Mouse (Mus musculus) stomach, postnatal 0 days (tissue): ENCODE data around the gene Zfp94. TPM values are rescaled to one million over a fixed set of nuclear protein-coding genes. Genes with fewer than 3 reads are reported as not detected.

Source experiments
- ATAC-seq: fragments of 200-750 bp; cut with Nextera tagmentation; 2 replicates; pipeline ENCODE4 v1.8.0; 2017; ENCODE audit not compliant: low FRiP score, low TSS enrichment
- DNase-seq: peaks from one replicate; pipeline ENCODE4 v3.0.0-alpha.2; 2016; ENCODE audit warnings: low spot score
- H3K27ac ChIP-seq: fragments of 300-500 bp; sonication (generic); replicated peaks from 2 replicates; pipeline ENCODE4 v1.5.1; 2014; ENCODE audit warnings: mild to moderate bottlenecking, control low read depth
- H3K27me3 ChIP-seq: fragments of 300-500 bp; sonication (generic); 2 replicates; pipeline ENCODE4 v1.6.1; 2014; ENCODE audit warnings: low read length; ENCODE audit not compliant: control insufficient read depth, insufficient read depth
- H3K36me3 ChIP-seq: fragments of 300-500 bp; sonication (generic); 2 replicates; pipeline ENCODE4 v1.6.1; 2014; ENCODE audit warnings: low read length, mixed read lengths; ENCODE audit not compliant: control insufficient read depth, insufficient read depth
- H3K4me1 ChIP-seq: fragments of 300-500 bp; sonication (generic); replicated peaks from 2 replicates; pipeline ENCODE4 v1.6.1; 2014; ENCODE audit warnings: antibody characterized with exemption; ENCODE audit not compliant: control insufficient read depth, insufficient read depth
- H3K4me2 ChIP-seq: fragments of 300-500 bp; sonication (generic); replicated peaks from 2 replicates; pipeline ENCODE4 v1.6.1; 2014; ENCODE audit warnings: low read depth, mild to moderate bottlenecking, control low read depth, moderate library complexity
- H3K4me3 ChIP-seq: fragments of 300-500 bp; sonication (generic); 2 replicates; pipeline ENCODE4 v1.5.1; 2014; ENCODE audit warnings: low read depth, low read length, control low read depth
- H3K9ac ChIP-seq: fragments of 300-500 bp; sonication (generic); 2 replicates; pipeline ENCODE4 v1.6.1; 2014; ENCODE audit warnings: mild to moderate bottlenecking, low read length, control low read depth, mixed read lengths
- H3K9me3 ChIP-seq: fragments of 300-500 bp; sonication (generic); 2 replicates; pipeline ENCODE4 v1.6.1; 2016; ENCODE audit warnings: low read length; ENCODE audit not compliant: control insufficient read depth
- CTCF ChIP-seq: IDR thresholded peaks from 2 replicates; pipeline ENCODE4 v1.5.1; 2016; ENCODE audit warnings: antibody characterized with exemption, low read depth, mild to moderate bottlenecking, moderate library complexity
- EP300 ChIP-seq: optimal IDR thresholded peaks from 2 replicates; pipeline ENCODE3; 2016; ENCODE audit warnings: antibody characterized with exemption
- WGBS: fragments of 180-500 bp; shearing (Covaris S2); extraction: QIAGEN DNeasy Blood & Tissue Kit; methylation state at CpG from one replicate; pipeline ENCODE4 v1.1.7; 2014; 5-methylcytosine and 5-hydroxymethylcytosine counted together
- polyA plus RNA-seq: library from polyadenylated mRNA; unstranded; fragments of >200 nt; fragmentation: Nextera tagmentation; extraction: Ambion mirVana; gene quantifications from 2 replicates; pipeline ENCODE4 v1.2.1, GENCODE M21; 2015

Gene Zfp94
- polyA plus RNA-seq, 1 experiment from 2014 or later, result 5.5 TPM

- Histone ChIP-seq H3K4me1 (no peaks in the 10 kb centered on the region), H3K27me3 (no peaks in the 10 kb centered on the region), H3K4me3 (no peak overlapping the region), H3K36me3 (no peaks in the 10 kb centered on the region), H3K9me3 (no peaks in the 10 kb centered on the region), H3K4me2 (no peak overlapping the region), H3K9ac (no peak overlapping the region), H3K27ac (no peak overlapping the region)
- no peak for DNase-seq
- no peak for ATAC-seq
- TF ChIP-seq EP300, result no peak
- TF ChIP-seq CTCF, result peak; percentile 61
- 48% methylated on average over 4 of the region's 4 CpGs for WGBS
Observed at GRCm38 (mm10) chr7:24357899-24358298, 41.4 kb upstream of the Zfp94 start.

GRCm38 (mm10) chr7:24356081-24356480 lies 39.6 kb upstream of the Zfp94 start:
- TF ChIP-seq CTCF (no peak), EP300 (no peak)
- peak; percentile 18; the same call in 1 of the 2 replicates for ATAC-seq

GRCm38 (mm10) chr7:24355646-24356045 lies 39.2 kb upstream of the Zfp94 start:
- ATAC-seq (peak; percentile 28; the same call in 1 of the 2 replicates), DNase-seq (no peak)
- no peak overlapping the region for H3K4me2 ChIP-seq
- no peaks in the 10 kb centered on the region for H3K4me1 ChIP-seq
- H3K27me3 ChIP-seq, result no peaks in the 10 kb centered on the region
- no peak overlapping the region for H3K4me3 ChIP-seq
- H3K36me3 ChIP-seq, result no peaks in the 10 kb centered on the region
- no peak for TF ChIP-seq CTCF
- no peak for TF ChIP-seq EP300
- H3K9ac ChIP-seq, result no peak overlapping the region
- H3K27ac ChIP-seq, result no peak overlapping the region
- no peaks in the 10 kb centered on the region for H3K9me3 ChIP-seq
- 68% methylated on average over 6 of the region's 6 CpGs for WGBS

More at GRCm38 (mm10) chr7:24356081-24356480, 39.6 kb upstream of the Zfp94 start:
- WGBS, result 69% methylated on average over 10 of the region's 10 CpGs
- no peak for DNase-seq
- Histone ChIP-seq H3K9ac (no peak overlapping the region), H3K36me3 (no peaks in the 10 kb centered on the region), H3K4me2 (no peak overlapping the region), H3K4me3 (no peak overlapping the region), H3K27me3 (no peaks in the 10 kb centered on the region), H3K9me3 (no peaks in the 10 kb centered on the region), H3K4me1 (no peaks in the 10 kb centered on the region), H3K27ac (no peak overlapping the region)

DNA sequence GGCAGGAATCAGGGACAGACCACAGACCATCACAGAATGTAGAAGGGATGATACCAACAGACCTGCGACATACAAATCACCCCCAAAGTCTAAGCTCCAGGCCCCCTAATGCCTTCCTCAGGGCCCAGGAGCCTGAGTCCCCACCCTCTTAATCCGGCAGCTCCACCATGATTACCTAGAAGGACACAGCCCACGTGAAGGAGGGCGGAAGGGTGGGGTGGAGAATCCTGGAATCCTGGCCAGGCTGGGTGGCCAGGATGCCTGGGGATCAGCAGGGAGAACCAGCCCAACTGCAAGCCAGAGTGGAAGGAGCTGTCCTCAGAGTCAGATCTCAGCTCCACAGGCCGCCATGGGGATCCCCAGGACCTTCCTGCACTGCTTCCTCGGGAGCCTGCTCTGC lies 32.4 kb upstream of the Zfp94 start, which contains the start of gene Lypd5:
Gene Lypd5, plus strand, starts transcription at position 301 of the 400 bp plus-strand sequence.
- H3K27ac ChIP-seq, result 0 out of 2 replicates have a peak within 1 kb of the TSS, but pooled peaks have one; percentile 45
- 40% methylated on average over 6 of the region's 6 CpGs for WGBS
- no peaks in the 10 kb centered on the region for H3K27me3 ChIP-seq
- no peak within 1 kb of the TSS; the same call in 1 of the 2 replicates for H3K4me3 ChIP-seq
- H3K36me3 ChIP-seq, result no peaks in the 10 kb centered on the region
- H3K4me2 ChIP-seq, result no peak within 1 kb of the TSS
- ATAC-seq (peak; percentile 26; the same call in 1 of the 2 replicates), DNase-seq (no peak)
- TF ChIP-seq CTCF (no peak), EP300 (no peak)
- H3K9ac ChIP-seq, result no peak within 1 kb of the TSS
- H3K9me3 ChIP-seq, result no peaks in the 10 kb centered on the region
- no peaks in the 10 kb centered on the region for H3K4me1 ChIP-seq

DNA sequence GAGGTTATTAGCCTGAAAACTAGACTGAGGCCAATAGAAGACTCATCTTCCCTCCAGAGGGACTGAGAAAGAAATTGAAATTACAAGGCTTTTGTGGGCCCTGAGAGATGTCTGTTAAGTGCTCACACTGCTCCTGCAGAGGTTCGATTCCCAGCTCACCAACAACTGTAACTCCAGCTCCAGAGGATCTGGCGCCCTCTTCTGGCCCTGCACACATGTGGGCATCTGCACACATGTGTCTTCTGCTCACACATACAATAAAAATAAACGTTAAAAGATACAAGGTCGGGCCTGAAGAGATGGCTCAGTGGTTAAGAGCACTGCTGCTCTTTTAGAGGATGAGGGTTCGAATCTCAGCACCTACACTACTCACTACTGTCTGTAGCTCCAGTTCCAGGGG lies 30.0 kb upstream of the Zfp94 start:
- no peak overlapping the region for H3K4me3 ChIP-seq
- no peak for DNase-seq
- no peak overlapping the region for H3K9ac ChIP-seq
- H3K9me3 ChIP-seq, result no peaks in the 10 kb centered on the region
- ATAC-seq, result no peak
- TF ChIP-seq CTCF (peak; percentile 31; the same call in 1 of the 2 replicates), EP300 (no peak)
- no peaks in the 10 kb centered on the region for H3K36me3 ChIP-seq
- H3K27ac ChIP-seq, result no peak overlapping the region
- no peaks in the 10 kb centered on the region for H3K4me1 ChIP-seq
- H3K27me3 ChIP-seq, result no peaks in the 10 kb centered on the region
- 62% methylated on average over 5 of the region's 5 CpGs for WGBS
- no peak overlapping the region for H3K4me2 ChIP-seq

DNA sequence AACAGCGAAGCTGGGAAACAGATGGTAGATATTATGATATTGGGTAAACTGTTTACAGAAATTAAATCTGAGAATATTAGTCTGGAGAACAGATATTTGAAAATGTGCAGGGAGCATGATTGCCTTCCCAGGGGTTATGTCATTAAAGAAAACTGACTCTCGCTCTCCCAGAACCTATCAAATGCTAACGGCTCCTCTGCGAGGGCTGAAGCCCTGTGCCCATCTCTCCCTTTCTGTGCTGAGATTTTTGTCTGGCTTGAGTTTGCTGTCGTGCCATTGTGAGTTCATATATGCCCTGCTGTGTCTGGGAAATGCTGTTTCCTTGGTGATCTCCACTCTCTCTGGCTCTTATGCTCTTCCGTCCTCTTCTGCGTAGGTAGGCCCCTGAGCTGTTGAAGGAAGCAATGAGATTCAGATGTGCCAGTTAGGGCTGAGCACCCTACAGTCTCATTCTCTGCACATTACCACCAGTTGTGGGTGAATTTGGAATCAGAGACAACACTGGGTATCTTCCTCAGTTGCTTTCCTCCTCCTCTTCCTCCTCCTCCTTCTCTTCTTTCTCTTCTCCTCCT lies 27.3 kb upstream of the Zfp94 start:
- H3K4me2 ChIP-seq, result no peak overlapping the region
- H3K27me3 ChIP-seq, result no peaks in the 10 kb centered on the region
- no peak overlapping the region for H3K27ac ChIP-seq
- no peak for DNase-seq
- WGBS, result 56% methylated on average over 7 of the region's 7 CpGs
- TF ChIP-seq CTCF, result no peak
- no peak for TF ChIP-seq EP300
- no peak for ATAC-seq
- H3K9ac ChIP-seq, result no peak overlapping the region
- no peaks in the 10 kb centered on the region for H3K36me3 ChIP-seq
- no peaks in the 10 kb centered on the region for H3K9me3 ChIP-seq
- no peak overlapping the region for H3K4me3 ChIP-seq
- H3K4me1 ChIP-seq, result no peaks in the 10 kb centered on the region
